Mouse (Mus musculus) urinary bladder, adult 2 months (tissue): ENCODE measurements around the gene Snx29. TPM values are rescaled to one million over a fixed set of nuclear protein-coding genes. Genes with fewer than 3 reads are reported as not detected.
"Not testable (repeated sequence)": the region's sequence is repeated elsewhere in the genome, so short reads cannot be mapped to it uniquely, and the experiment has no call there.

Experiments
- DNase-seq: peaks from one replicate; pipeline ENCODE4 v3.0.0; 2022; ENCODE audit warnings: low spot score
- polyA plus RNA-seq: library from polyadenylated mRNA; depleted of rRNA; stranded (reverse); fragments of >200 nt; gene quantifications from 2 replicates; pipeline ENCODE4 v1.2.3, GENCODE M21; 2012

The Snx29 gene
- polyA plus RNA-seq, 1 experiment, result 8.1 TPM

GRCm38 (mm10) chr16:11408726-11409125, 86.0 kb downstream of the Snx29 start:
- no peak for DNase-seq

DNA sequence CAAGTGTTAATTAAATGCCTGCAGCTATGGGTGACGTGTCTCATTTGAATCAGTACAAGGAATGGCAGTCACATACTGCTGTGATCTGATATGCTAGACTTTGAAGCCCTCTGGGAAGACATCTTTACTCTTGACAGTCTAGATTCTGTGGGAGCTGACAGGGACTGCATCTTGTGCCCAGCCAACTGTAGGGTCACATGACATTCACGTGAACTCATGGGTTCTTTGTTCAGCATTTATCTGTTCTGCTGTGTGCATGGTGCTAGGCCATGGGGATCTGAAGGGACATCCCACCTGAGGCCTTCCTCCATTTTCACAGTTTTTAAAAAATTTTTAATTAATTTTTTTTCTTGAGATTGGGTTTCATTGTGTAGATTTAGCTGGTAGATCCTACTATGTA, 91.9 kb downstream of the Snx29 start:
- DNase-seq, result no peak

DNA sequence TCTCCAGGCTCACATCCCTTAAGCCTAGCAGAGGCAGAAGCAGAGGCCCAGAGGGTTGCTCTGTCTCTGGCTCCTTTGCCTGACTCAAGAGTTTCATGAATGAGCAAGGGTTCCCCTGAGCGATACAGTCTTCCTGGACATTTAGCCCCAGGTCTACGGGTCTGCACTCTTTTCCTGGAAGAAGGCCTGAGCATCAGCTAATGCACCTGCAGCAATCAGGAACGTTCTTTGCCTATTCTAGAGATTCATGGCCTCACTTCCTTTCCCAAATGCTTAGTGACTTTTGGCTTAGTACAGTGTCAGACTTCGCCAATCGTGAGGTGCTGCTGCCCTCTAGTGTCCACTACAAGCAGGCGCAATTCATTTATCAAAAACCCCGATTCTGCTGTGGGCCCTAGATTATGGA, 95.5 kb downstream of the Snx29 start:
- DNase-seq, result no peak

DNA sequence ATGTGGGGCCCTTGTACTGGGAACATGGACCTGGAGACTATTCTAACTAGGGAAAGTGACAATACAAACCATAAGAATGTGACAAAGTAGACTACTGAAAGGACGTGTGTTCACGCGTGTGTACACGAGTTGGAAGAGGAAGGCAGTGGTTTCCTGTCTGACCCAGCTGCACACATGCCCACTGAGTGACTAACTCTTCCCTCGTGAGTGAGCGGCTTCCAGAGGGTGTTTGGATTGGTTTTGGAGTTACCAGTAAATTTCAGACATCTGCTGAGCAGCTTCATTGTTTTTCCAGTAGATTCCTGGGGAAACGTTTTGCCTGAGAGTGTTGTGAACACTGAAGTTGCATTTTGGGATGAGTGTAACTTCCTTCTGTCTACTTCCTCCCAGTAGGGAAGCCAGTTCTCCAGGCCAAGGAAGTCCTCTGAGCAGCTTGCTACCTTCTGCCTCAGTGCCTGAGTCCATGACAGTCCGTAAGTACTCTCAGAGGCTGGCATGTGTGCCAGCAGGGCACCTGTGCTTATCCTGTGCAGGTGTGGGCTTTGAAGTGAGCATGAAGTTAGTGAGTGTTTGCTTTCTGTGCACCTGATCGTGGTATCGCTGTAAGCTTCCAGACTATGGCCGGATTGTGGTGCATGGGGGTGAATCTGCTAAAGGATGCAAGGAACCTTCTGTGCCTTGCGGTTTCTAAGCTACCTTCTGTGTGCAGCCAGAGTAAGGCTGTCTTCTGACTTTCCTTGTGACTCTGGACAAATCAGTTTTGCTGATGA, 97.8 kb downstream of the Snx29 start:
- DNase-seq, result no peak

- no peak for DNase-seq
Measured at GRCm38 (mm10) chr16:11422165-11422564, 99.5 kb downstream of the Snx29 start.

GRCm38 (mm10) chr16:11422889-11423610, 100.3 kb downstream of the Snx29 start:
- DNase-seq, result no peak

DNA sequence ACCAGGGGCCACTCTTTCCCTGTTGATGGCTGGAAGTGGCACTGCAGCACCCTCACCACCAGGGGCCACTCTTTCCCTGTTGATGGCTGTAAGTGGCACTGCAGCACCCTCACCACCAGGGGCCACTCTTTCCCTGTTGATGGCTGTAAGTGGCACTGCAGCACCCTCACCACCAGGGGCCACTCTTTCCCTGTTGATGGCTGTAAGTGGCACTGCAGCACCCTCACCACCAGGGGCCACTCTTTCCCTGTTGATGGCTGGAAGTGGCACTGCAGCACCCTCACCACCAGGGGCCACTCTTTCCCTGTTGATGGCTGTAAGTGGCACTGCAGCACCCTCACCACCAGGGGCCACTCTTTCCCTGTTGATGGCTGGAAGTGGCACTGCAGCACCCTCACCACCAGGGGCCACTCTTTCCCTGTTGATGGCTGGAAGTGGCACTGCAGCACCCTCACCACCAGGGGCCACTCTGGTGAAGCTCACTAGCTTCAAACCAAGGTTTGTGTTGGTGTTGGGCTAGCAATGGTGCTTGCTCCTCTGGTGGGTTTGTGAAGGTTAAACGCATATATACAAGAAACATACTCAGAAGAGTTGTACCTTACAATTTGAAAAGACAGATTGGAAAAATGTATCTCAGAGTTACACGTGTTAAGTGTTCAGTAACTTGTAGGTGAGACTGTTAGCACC, 101.0 kb downstream of the Snx29 start:
- DNase-seq, result not testable (repeated sequence)

DNA sequence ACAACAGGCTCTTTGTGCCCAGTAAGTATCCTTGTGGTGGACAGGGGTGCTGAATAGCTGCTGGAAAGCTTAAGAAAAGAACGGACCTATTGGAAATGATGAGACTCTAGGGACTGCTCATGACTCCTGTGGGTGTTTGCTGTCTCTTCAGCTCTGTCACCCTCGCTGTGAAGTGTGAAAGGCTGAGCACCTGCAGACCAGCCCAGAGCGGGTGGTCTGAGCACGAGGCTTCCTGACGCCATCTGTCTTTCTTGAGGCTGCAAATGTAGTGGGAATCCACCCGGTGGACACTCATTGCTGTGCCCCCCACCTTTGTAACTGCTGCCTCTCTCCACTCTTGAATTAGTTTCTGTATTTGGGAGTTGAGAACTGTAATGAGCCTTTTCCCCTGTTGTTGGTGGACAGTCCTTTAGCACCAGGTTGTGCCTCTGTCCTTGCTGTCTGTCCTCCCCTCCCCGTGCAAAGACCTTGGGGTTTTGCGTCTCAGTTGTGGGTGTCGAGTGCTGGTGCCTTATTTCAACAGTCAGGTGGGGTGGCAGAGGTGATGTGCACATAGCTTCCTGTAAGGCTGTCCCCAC, 101.9 kb downstream of the Snx29 start:
- no peak for DNase-seq

- DNase-seq, result no peak
Measured at GRCm38 (mm10) chr16:11425279-11425678, 102.6 kb downstream of the Snx29 start.

DNA sequence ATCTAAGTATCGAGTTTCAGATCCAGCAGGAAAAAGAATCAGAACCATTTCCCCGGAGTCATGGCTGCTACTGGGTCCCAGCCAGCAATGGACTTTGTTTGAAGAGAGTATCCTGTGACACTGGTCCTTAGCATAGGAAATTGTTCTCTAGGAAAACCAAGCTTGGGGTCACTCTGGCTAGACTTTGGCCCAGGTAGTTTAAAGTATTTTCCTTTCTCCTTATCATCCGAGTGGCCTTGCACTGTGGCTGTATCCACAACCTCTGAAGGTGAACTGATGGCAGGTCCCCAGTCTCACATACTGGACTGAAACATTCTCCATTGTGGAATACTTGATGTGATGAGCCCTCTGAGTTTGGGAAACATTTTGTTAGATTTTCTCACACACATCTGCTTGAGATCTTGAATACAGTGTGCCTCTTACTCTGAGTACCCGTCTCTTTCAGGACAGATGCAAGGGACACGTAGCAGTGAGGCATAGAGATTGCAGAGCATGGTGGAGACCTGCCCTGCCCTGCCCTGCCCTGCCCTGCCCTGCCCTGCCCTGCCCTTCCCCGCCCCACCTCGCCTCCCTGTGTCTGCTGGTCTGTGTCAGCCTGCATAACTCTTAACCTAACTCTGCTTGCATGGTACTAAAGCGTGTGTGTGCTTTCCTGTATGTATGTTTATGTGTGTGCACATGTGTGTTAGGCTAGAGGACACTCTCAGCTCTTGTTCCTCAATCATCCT, 104.3 kb downstream of the Snx29 start:
- DNase-seq, result no peak

DNA sequence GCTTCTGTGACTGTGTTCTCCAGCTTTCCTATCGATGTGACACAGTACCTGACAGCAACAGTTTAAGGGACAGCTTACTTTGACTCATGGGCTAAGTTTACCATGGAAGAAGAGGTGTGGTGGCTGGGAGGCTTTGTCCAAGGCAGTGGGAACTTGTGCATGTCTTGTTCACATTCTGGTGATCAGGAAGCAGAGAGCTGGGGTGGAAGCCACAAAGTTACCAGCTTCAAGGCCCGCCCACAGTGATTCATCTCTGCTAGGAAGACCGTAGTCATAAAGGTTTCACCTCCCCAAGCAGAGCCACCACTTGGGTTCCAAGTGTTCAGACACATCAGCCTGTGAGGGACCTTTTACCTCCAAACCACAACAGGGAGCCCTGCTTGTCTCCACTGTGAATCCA, 107.1 kb downstream of the Snx29 start:
- no peak for DNase-seq

DNA sequence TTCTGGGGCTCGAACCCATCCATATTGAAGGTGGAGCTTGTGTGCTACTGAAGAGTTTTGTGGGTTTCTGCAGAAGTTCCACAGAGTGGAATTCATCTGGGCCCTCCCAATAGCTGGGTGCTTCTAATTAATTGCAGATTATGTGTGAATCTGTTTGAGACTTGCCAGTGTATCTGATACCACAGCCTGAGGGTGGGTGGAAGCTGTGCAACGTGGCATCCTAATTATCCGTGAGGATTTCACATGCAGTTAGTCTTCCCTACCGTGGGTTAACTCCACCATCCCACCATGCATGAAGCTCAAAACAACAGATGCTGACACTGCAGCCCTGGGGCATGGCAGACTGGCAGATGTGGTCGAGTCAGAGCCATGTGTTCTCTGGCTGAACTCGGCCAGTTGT, 107.8 kb downstream of the Snx29 start:
- DNase-seq, result no peak

- no peak for DNase-seq
Measured at GRCm38 (mm10) chr16:11433779-11434178, 111.1 kb downstream of the Snx29 start.

GRCm38 (mm10) chr16:11437641-11438040, 114.9 kb downstream of the Snx29 start:
- no peak for DNase-seq

GRCm38 (mm10) chr16:11439417-11439816, 116.7 kb downstream of the Snx29 start:
- DNase-seq, result no peak

GRCm38 (mm10) chr16:11441616-11442015, 118.9 kb downstream of the Snx29 start:
- DNase-seq, result no peak

DNA sequence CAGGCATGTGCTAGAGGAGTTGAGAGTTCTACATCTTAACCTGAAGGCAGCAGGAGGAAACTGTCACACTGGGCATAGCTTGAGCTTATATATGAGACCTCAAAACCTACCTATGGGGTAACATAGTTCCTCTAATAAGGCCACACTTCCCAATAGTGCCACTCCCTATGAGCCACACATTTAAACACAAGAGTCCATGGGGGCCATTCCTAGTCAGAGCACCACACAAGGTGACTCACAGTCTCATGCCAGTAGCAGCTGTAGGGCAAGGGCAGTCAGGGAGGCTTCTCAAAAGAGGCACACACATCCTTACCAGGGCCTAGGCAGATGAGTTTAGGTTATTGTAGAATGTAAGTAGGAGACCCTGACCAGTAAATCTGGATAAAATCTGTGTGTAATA, 119.8 kb downstream of the Snx29 start:
- DNase-seq, result no peak

DNA sequence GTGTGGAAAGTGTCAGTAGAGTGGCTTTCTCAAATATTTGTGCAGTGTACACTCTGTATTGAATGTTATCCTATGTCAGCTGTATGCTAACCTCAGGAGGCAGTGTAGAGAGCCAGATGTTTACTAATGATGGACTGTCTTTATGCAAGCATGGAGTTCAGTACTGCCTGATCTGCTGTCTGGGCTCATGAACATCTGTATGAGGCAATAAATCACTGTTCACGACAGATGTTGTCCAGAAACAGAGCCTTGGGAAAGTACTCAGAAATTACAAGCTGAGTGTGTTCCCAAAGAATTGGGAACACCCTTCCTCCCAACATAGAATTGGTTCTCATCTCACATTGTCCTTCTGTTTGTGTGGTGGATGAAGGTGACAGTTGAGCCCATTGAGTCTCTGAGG, 121.9 kb downstream of the Snx29 start:
- DNase-seq, result no peak

DNA sequence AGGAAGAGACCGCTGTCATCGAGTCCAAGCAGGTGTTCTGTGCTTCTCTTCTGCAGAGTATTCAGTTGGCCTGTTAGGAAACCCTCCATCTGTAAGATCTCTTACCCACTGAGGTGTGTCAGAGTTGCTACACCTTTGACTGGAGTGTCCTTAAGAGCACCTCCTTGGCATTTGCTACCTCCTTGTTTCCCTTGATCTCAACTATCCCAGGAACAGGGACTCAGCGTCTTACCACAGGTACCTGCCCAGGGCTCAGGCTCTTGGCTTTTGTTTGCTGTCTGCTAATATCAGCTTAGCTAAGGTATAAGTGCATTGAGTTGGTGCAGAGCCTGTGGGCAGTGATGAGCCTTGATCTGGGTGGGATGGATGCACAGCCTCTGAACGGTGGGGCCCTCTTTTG, 124.3 kb downstream of the Snx29 start:
- DNase-seq, result no peak

DNA sequence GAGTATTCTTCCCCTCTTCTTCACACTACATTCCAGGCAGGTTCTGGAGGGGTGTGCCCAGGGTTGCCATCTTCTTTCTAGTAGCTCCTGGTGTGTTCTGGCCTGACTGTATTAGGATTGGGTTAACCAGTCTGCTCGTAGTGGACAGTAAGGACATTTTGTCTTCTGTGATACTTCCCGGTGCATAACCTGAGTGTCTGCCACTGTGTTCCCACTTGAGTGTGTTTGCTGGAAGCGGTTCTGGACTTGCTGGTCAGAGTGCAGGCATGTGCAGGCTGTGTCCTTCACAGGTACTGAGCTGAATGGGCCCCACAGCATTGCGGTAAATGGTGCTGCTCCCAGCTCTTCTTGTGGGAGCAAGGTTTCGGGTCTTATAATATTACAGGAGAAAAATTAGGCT, 125.2 kb downstream of the Snx29 start:
- DNase-seq, result no peak

GRCm38 (mm10) chr16:11448696-11449095, 126.0 kb downstream of the Snx29 start:
- DNase-seq, result not testable (repeated sequence)

DNA sequence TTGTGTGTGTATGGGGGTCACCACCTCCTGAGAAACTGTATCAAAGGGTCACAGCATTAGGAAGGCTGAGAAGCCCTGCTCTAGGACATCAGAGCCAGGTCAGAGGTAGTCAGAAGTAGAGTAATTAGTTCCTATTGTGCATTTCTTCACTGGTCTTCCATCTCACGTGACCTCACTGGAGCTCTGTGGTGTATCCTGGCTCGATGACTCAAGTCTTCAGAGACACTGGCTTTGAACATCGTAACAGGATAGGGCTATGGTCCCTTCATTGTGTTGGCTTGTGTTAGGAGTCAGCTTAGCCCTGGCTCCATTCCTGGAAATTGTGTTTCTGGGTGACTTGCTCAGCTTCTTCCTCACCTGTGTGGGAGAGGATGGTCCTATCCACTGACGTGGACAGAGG, 126.6 kb downstream of the Snx29 start:
- DNase-seq, result no peak
